Mouse (Mus musculus) layer of hippocampus, adult 11-12 months (tissue): ENCODE measurements around the gene Smim14.
"Not testable (repeated sequence)": the region's sequence is repeated elsewhere in the genome, so short reads cannot be mapped to it uniquely, and the experiment has no call there.

ENCODE experiments used
- DNase-seq: peaks from one replicate; pipeline ENCODE4 v3.0.0; 2022; ENCODE audit warnings: low spot score

Smim14 gene

GRCm38 (mm10) chr5:65521803-65522202 is 15.2 kb downstream of the Smim14 start:
- no peak for DNase-seq

GRCm38 (mm10) chr5:65514635-65515278 is 22.2 kb downstream of the Smim14 start:
- DNase-seq: no peak

- DNase-seq: no peak
Measured at GRCm38 (mm10) chr5:65513506-65513905, 23.5 kb downstream of the Smim14 start.

GRCm38 (mm10) chr5:65508395-65508794 is 28.6 kb downstream of the Smim14 start:
- DNase-seq: no peak

GRCm38 (mm10) chr5:65505786-65506185 is 31.2 kb downstream of the Smim14 start:
- no peak for DNase-seq

- DNase-seq: no peak
Measured at GRCm38 (mm10) chr5:65501407-65501806, 35.6 kb downstream of the Smim14 start.

- DNase-seq: no peak
Measured at GRCm38 (mm10) chr5:65500231-65500630, 36.8 kb downstream of the Smim14 start.

GRCm38 (mm10) chr5:65492716-65493531 is 44.1 kb downstream of the Smim14 start, which contains the start of gene Gm43552:
Gene Gm43552, minus strand, starts transcription at chr5:65492833.
- DNase-seq: peak; percentile 97

GRCm38 (mm10) chr5:65491767-65492715 is 44.9 kb downstream of the Smim14 start:
- peak; percentile 66 for DNase-seq

GRCm38 (mm10) chr5:65489830-65490229 is 47.2 kb downstream of the Smim14 start:
- no peak for DNase-seq

- DNase-seq: no peak
Measured at GRCm38 (mm10) chr5:65488725-65489124, 48.3 kb downstream of the Smim14 start.

- DNase-seq: no peak
Measured at GRCm38 (mm10) chr5:65487381-65487780, 49.6 kb downstream of the Smim14 start.

- DNase-seq: no peak
Measured at GRCm38 (mm10) chr5:65486514-65486913, 50.5 kb downstream of the Smim14 start.

- DNase-seq: no peak
Measured at GRCm38 (mm10) chr5:65482996-65483395, 54.0 kb downstream of the Smim14 start.

GRCm38 (mm10) chr5:65480511-65480910 is 56.5 kb downstream of the Smim14 start:
- no peak for DNase-seq

GRCm38 (mm10) chr5:65479681-65480445 is 57.1 kb downstream of the Smim14 start:
- no peak for DNase-seq

- no peak for DNase-seq
Measured at GRCm38 (mm10) chr5:65478224-65478623, 58.8 kb downstream of the Smim14 start.

GRCm38 (mm10) chr5:65476739-65477138 is 60.2 kb downstream of the Smim14 start:
- DNase-seq: not testable (repeated sequence)

- DNase-seq: no peak
Measured at GRCm38 (mm10) chr5:65475806-65476205, 61.2 kb downstream of the Smim14 start.

GRCm38 (mm10) chr5:65469766-65470165 is 67.2 kb downstream of the Smim14 start:
- no peak for DNase-seq

- DNase-seq: no peak
Measured at GRCm38 (mm10) chr5:65466911-65467310, 70.1 kb downstream of the Smim14 start.
